Mouse (Mus musculus) A20 (cell line): Measurements from ENCODE around the gene Ipo11.

Source experiments
- DNase-seq: peaks from one replicate; pipeline ENCODE4 v3.0.0-alpha.2; 2011; ENCODE audit warnings: low read depth, low spot score

Gene Ipo11

GRCm38 (mm10) chr13:106819749-106820148, 117.0 kb downstream of the Ipo11 start:
- DNase-seq = no peak

- no peak for DNase-seq
Observed at GRCm38 (mm10) chr13:106817066-106817465, 119.7 kb downstream of the Ipo11 start.

- DNase-seq = no peak
Observed at GRCm38 (mm10) chr13:106813519-106813918, 123.2 kb downstream of the Ipo11 start.

GRCm38 (mm10) chr13:106813087-106813486, 123.7 kb downstream of the Ipo11 start:
- peak; percentile 16 for DNase-seq

- DNase-seq = no peak
Observed at GRCm38 (mm10) chr13:106810156-106810555, 126.6 kb downstream of the Ipo11 start.

- no peak for DNase-seq
Observed at GRCm38 (mm10) chr13:106808821-106809220, 127.9 kb downstream of the Ipo11 start.

- no peak for DNase-seq
Observed at GRCm38 (mm10) chr13:106808315-106808714, 128.4 kb downstream of the Ipo11 start.

- DNase-seq = no peak
Observed at GRCm38 (mm10) chr13:106807303-106807702, 129.5 kb downstream of the Ipo11 start.

- no peak for DNase-seq
Observed at GRCm38 (mm10) chr13:106805146-106805545, 131.6 kb downstream of the Ipo11 start.

GRCm38 (mm10) chr13:106798026-106798425, 138.7 kb downstream of the Ipo11 start:
- no peak for DNase-seq

GRCm38 (mm10) chr13:106788817-106789216, 147.9 kb downstream of the Ipo11 start:
- DNase-seq = no peak

GRCm38 (mm10) chr13:106768807-106769206, 168.0 kb downstream of the Ipo11 start:
- no peak for DNase-seq

- peak; percentile 74 for DNase-seq
Observed at GRCm38 (mm10) chr13:106762611-106763010, 174.1 kb downstream of the Ipo11 start.

- DNase-seq = no peak
Observed at GRCm38 (mm10) chr13:106761661-106762060, 175.1 kb downstream of the Ipo11 start.

- DNase-seq = peak; percentile 89
Observed at GRCm38 (mm10) chr13:106760232-106760875, 176.4 kb downstream of the Ipo11 start.

- DNase-seq = no peak
Observed at GRCm38 (mm10) chr13:106755892-106756291, 180.9 kb downstream of the Ipo11 start.

- no peak for DNase-seq
Observed at GRCm38 (mm10) chr13:106754216-106754615, 182.5 kb downstream of the Ipo11 start.

GRCm38 (mm10) chr13:106751951-106752350, 184.8 kb downstream of the Ipo11 start:
- DNase-seq = no peak

- DNase-seq = no peak
Observed at GRCm38 (mm10) chr13:106746823-106747222, 189.9 kb downstream of the Ipo11 start.

- no peak for DNase-seq
Observed at GRCm38 (mm10) chr13:106745201-106745600, 191.6 kb downstream of the Ipo11 start.
